Mouse (Mus musculus) left cerebral cortex, postnatal 14 days (tissue): ENCODE measurements at regions not wholly inside any gene's neighbourhood (a gene's known extent, or its start where the extent isn't known, plus 50 kb on each side); places are given as distances from the start of the nearest gene placed in this dataset.
A peak's percentile ranks its signal among the peaks of the same experiment; 100 is the strongest.

Experiments
- DNase-seq, 2 experiments: peaks; one replicate each; pipeline ENCODE4 v3.0.0; 2021 to 2022; ENCODE audit warnings: low spot score in 2 of 2, mixed read lengths in 1 of 2
- intact Hi-C: fragments of 180-260 bp; cut with DNase I; formaldehyde crosslinking; loops from one replicate; pipeline ENCODE4 v1.15.1; 2025

DNA sequence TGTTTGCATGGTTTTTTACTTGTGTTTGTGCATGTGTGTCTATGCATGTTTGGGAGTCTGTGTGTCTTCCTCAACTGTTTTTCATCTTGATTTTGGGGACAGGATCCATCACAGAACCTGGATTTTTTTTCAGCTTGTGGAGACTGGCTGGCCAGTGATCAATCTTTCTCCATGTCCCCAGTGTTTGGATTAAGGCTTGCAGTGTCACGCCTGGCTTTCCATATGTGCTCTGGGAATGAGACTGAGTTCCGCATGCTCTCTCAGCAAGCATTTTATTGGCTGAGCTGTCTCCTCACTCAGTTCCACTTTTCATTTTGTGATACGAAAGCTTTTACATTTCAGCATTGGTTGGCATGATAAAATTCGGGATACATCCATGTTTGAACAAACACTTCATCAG is 740.1 kb upstream of the Frg1 start:
- intact Hi-C loops, result no loop called here
- no peak for DNase-seq

GRCm38 (mm10) chr8:42156588-42156987 is 739.7 kb upstream of the Frg1 start:
- intact Hi-C loops, result no loop called here
- DNase-seq, result no peak

- intact Hi-C loops, result no loop called here
- DNase-seq, result no peak
These were observed 727.8 kb upstream of the Frg1 start for GRCm38 (mm10) chr8:42144685-42145084.

GRCm38 (mm10) chr8:42144220-42144619 is 727.3 kb upstream of the Frg1 start:
- no peak for DNase-seq
- intact Hi-C loops, result no loop called here

DNA sequence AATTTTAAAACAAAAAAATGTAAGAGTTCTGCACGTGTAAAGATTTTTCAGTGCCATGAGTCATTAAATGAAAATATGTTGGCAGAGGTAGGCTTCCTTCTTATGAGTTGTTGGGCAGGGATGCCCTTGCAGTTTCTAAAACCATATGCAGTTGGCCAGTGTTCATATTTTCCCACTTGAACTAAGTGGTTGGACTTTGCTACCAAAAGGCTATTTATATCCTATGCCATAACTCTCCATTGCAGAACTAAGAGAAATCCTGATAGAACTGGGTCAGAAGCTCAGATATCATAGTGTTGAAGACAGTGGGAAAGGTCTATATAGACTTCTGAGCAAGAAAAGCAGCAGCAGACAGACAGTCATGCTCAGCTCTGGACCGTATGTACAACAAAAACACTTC is 690.7 kb upstream of the Frg1 start:
- intact Hi-C loops, result no loop called here
- no peak for DNase-seq

DNA sequence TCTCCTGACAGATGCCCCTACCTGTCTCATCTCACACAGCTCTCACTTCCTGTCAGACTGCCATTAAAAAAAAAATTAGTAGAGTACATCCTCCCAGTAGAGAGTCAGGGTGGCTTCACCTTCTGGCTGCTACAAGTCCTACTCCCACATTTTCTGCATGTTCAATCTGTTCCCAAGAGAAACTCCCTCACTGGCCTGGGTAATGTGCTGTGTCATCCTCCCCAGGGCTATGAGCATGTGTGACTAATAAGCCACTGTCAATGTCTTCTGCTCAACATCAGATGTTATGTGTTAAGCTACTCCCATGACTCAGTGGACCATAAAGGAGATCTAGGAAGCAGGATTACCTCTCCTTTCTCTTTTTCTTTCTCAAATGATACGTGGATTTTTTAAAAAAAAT is 652.4 kb upstream of the Frg1 start:
- intact Hi-C loops, result no loop called here
- DNase-seq, result no peak

DNA sequence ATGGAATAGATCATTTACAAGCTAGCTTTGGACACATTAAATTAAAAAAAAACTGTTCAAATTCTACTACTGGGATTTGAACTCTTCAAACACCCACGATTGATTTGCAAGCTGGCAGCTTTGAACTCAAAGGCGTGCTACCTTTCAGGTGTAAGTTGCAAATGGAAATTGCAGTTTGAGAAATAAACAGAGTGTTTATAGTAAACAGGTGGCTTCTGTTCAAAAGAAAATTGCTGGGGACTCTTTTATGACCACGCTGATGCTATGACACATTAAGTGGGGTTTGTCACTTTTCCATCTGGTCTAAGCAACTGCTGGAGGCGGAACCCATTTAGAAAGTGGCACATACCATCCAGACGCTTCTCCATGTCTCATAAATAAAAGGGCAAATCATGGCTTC is 626.7 kb upstream of the Frg1 start:
- DNase-seq, result no peak

GRCm38 (mm10) chr8:42039245-42039644 is 622.4 kb upstream of the Frg1 start:
- DNase-seq, result no peak
- intact Hi-C loops, result no loop called here

More for the DNA sequence above, 626.7 kb upstream of the Frg1 start:
- intact Hi-C loops, result no loop called here

- DNase-seq, result no peak
- intact Hi-C loops, result no loop called here
These were observed 610.1 kb upstream of the Frg1 start for GRCm38 (mm10) chr8:42026934-42027333.

DNA sequence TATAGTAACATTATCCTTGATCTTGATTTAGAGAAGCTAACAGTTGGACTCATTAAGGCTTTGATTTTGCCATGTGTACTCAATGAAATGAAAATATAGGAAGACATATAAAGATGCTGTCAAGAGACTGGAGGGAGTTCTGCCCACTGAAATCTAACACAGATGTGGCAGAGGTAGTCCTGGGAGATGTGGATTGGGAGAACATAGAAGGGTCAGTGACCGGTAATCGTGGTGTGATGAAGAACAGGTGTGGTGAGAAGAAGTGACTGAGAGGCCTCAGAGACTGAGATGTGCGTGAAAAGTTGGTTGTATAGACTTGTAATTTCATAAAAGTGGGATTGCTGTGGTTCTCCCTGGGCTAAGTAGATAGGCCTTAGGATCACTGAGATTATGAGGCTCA is 600.9 kb upstream of the Frg1 start:
- intact Hi-C loops, result no loop called here
- DNase-seq, result no peak

GRCm38 (mm10) chr8:42003170-42003569 is 586.3 kb upstream of the Frg1 start:
- DNase-seq, result no peak
- intact Hi-C loops, result no loop called here

DNA sequence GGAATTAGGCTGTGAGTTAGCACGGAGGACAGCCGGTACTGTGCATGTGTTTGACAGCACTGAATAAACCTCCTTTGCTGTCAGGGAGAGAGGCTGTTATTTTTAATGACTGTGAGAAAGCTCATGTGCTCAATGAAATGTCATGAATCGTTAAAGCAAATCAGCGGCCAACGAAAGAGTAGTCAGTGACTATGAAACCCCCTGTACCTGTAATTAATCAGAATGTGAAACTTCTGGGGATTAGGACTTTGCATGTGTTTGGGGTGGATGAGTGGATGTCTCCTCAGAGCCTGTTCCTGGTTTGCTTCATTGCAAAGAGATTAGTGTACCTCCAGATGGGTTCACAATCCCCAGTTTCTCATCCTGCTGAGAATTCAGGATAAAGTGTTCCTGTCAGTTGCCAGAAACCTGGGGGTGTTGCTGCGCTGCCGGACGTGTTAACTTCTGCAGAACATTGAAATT is 572.2 kb upstream of the Frg1 start:
- intact Hi-C loops, result no loop called here
- peak; percentile 27 to 52 for DNase-seq

- intact Hi-C loops, result no loop called here
- DNase-seq, result no peak
These were observed 571.3 kb upstream of the Frg1 start for GRCm38 (mm10) chr8:41988216-41988615.

- no peak for DNase-seq
- intact Hi-C loops, result no loop called here
These were observed 570.5 kb upstream of the Frg1 start for GRCm38 (mm10) chr8:41987417-41987816.

DNA sequence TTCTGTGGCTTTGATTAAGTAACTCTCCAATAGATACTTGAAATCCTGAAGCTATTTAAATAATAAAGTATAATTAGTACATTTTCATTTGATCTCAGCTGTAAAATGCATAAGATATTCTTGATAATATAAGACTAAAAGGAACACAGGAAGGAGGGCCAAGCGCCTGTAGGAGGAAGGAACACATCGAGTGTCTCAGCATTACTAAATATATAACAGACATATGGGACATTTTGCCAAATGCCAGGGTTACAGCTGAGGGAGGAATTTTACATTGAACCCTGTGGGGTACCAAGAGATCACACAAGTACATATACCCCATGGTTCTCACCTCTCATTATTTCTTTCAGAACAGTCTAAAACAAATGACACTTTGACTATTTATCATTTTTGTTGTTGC is 555.5 kb upstream of the Frg1 start:
- DNase-seq, result no peak
- intact Hi-C loops, result no loop called here

DNA sequence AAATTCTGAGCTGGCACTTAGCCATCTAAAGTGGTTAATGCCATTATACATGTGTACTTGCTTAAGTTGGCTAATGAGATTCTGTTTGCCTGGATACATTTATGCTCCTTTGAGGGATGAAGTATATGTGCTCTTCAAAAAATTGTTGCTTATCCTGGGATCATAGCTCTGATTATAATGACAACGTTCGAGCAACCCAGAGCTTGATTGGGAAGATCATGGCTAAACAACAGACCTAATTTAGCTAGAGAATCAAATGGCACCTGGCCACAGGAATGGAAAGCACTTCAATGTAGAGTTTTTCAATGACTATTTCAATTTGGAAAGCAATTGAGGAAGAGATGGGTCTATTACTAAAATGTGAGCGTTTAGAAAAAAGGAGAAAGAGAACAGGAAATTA is 553.7 kb upstream of the Frg1 start:
- intact Hi-C loops, result no loop called here
- DNase-seq, result no peak

DNA sequence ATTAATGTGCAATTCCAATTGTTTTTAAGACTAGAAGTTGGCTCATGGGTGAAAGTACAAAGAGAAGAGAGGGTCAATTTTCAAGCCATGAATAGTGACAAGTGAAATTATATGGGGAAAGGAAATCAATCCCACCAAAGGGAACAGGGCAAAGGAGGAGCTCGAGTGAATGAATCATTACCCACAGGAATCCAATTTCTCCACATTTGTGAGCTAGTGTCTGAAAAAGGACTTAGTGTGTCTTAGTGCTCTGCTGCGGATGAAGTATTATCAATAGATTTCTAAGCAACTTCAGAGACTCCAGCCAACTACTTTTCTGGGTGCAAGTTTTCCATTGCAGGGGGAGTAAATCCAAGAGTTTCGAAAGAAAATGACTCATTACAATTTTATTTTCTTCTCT is 552.5 kb upstream of the Frg1 start:
- intact Hi-C loops, result no loop called here
- DNase-seq, result no peak

DNA sequence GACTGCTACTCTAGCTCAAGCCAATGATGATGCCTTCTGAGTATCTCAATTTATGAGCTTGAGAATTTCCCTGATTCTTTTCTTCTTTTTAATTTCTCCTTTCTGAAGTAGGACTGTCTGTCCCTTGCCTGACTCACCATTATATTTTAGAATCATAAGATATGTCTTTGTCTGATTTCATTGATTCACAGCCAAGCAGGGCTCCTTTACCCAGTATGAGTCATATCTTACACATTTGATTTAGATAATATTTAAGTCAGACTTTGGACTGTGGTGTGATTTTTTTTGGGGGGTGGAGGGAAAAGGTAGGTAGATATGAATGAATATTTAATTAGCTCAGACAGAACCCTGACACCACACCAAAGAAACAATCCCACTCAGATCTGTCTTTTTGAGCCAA is 547.2 kb upstream of the Frg1 start:
- intact Hi-C loops, result no loop called here
- DNase-seq, result no peak

- intact Hi-C loops, result no loop called here
- peak in 1 of 2 experiments; percentile 10 for DNase-seq
These were observed 540.0 kb upstream of the Frg1 start for GRCm38 (mm10) chr8:41956878-41957277.

DNA sequence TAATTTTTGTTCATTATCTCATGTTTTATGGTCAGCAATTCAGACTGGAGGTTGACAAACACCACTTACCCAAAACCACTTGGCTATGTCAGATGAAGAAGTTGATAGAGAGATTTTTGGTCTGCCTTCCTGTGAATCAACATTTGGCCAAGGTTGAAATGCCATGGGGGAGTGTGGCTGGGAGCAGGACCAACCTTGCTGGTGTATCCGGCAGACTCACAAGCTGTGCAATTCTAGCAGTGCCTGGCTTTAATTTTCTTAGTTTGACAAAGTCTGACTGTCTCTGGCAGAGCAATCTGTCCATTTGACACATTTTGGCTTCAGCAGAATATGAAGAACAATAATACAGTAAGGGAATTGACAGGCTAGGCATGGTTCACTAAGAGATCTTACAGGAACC is 533.9 kb upstream of the Frg1 start:
- DNase-seq, result no peak
- intact Hi-C loops, result no loop called here

DNA sequence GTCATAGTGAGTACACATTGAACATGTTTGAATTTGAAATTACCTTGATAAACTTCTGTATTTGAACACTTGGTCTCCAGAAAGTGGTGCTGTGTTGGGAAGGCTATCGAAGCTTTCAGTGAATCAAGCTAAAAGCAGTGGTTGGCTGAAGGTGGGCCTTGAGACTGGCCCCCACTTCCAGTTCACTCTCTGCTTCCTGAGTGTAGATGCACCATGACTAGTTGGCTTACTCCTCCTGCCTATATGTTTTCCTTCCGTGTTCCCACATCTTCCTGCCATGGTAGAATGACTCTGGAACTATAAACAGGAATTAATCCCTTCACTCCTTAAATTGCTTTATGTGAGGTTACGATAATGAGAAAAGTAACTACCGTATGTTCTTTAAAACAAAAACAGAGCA is 522.4 kb upstream of the Frg1 start:
- no peak for DNase-seq
- intact Hi-C loops, result no loop called here

DNA sequence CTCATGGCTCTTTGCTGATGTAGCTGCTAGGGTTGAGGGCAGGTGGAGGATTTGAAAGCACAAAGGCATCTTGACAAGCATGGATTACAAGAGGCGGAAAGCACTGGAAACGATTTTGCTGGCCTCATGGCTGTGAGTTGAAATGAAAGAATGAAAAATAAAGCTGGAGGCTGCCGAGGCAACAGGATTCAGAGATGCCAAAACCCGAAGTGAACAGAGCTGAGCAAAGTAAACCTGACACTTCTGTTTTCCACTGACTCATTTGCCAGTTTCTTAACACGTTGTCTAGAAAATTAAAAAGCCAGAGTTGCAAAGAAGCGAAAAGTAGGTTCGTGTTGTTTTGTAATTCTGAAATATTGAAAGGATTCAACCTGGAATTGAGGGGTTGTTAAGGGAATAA is 504.2 kb upstream of the Frg1 start:
- DNase-seq, result peak; percentile 3 to 25
- intact Hi-C loops, result no loop called here
